Comparison of ENCODE assay signal across 33 mouse cellular contexts in genomic region chr11:99778401-99778800, GRCm38 (mm10). TPM values are rescaled to one million over a fixed set of nuclear protein-coding genes. Genes with fewer than 3 reads are reported as not detected.
DNase-seq lines count a peak whose midpoint lies in the region; ATAC-seq and TF ChIP-seq lines count a peak whose summit lies in the region.
"Had no signal": no experiment of that assay in that cellular context is flagged by ENCODE, and none has a peak within 500 bp of the region (broad histone marks: within the 10 kb centered on the region; RNA-seq: fewer than 3 reads in every experiment).

No protein-coding gene starts in this region.

- no peak overlapping the region for H3K27ac ChIP-seq in hindbrain, embryonic 11.5 days (ENCODE audit: low read depth, low read length)
- no peak overlapping the region for H3K27ac ChIP-seq in hindbrain, embryonic 13.5 days
- no peak overlapping the region for H3K27ac ChIP-seq in liver, adult 2 months (replicated peaks; ENCODE audit: insufficient read depth, low read depth, low read length)
- no peak overlapping the region for H3K27ac ChIP-seq in liver, postnatal 0 days (ENCODE audit: low read depth)
- H3K27ac ChIP-seq: embryonic facial prominence, embryonic 15.5 days; hindbrain, embryonic 14.5 days; kidney, postnatal 0 days; layer of hippocampus, adult 2 months; limb, embryonic 10.5 days; midbrain, embryonic 13.5 days; neural tube, embryonic 13.5 days; stomach, postnatal 0 days had no signal

- H3K9me3 ChIP-seq in hindbrain, embryonic 11.5 days (ENCODE audit: control insufficient read depth, low read length), result no peaks in the 10 kb centered on the region
- no peaks in the 10 kb centered on the region for H3K9me3 ChIP-seq in hindbrain, embryonic 13.5 days
- H3K9me3 ChIP-seq in liver, postnatal 0 days (ENCODE audit: low read length), result no peaks in the 10 kb centered on the region
- H3K9me3 ChIP-seq: embryonic facial prominence, embryonic 15.5 days; heart, embryonic 12.5 days; limb, embryonic 10.5 days; midbrain, embryonic 13.5 days; neural tube, embryonic 13.5 days had no signal

- TF ChIP-seq POLR2A in liver, adult 2 months (IDR thresholded peaks at IDR 0.05; ENCODE audit: extremely low read depth, insufficient read depth, low read length), result no peak

- WGBS in hindbrain, embryonic 11.5 days, result 46% methylated on average over 7 of the region's 7 CpGs
- WGBS in hindbrain, embryonic 13.5 days, result 33% methylated on average over 7 of the region's 7 CpGs
- WGBS in liver, adult 2 months, result 79% methylated on average over 7 of the region's 7 CpGs
- WGBS in liver, postnatal 0 days (ENCODE audit: insufficient replicate concordance), result 69% methylated on average over 7 of the region's 7 CpGs

- H3K4me1 ChIP-seq in hindbrain, embryonic 11.5 days (replicated peaks; ENCODE audit: control insufficient read depth, insufficient read depth, low read length), result no peaks in the 10 kb centered on the region
- H3K4me1 ChIP-seq in hindbrain, embryonic 13.5 days (replicated peaks), result no peaks in the 10 kb centered on the region; the same call in 1 of the 2 replicates
- H3K4me1 ChIP-seq in liver, adult 2 months (ENCODE audit: control insufficient read depth, insufficient read depth, low read length), result no peaks in the 10 kb centered on the region; the same call in 1 of the 2 replicates
- H3K4me1 ChIP-seq in liver, postnatal 0 days (ENCODE audit: insufficient read depth), result no peaks in the 10 kb centered on the region
- H3K4me1 ChIP-seq: embryonic facial prominence, embryonic 15.5 days; midbrain, embryonic 13.5 days had no signal

- no peak overlapping the region for H3K4me2 ChIP-seq in hindbrain, embryonic 11.5 days (replicated peaks; ENCODE audit: low read depth, low read length)
- no peak overlapping the region for H3K4me2 ChIP-seq in hindbrain, embryonic 13.5 days
- H3K4me2 ChIP-seq in liver, postnatal 0 days (ENCODE audit: low read depth, low read length), result no peak overlapping the region
- H3K4me2 ChIP-seq: embryonic facial prominence, embryonic 15.5 days; heart, embryonic 12.5 days; hindbrain, embryonic 14.5 days; midbrain, embryonic 13.5 days; neural tube, embryonic 13.5 days had no signal

- no peaks in the 10 kb centered on the region for H3K79me2 ChIP-seq in liver, adult 2 months (ENCODE audit: control insufficient read depth, insufficient read depth, low read length)

- no peak for ATAC-seq in hindbrain, embryonic 11.5 days (ENCODE audit: low FRiP score)
- no peak for ATAC-seq in hindbrain, embryonic 13.5 days (ENCODE audit: low FRiP score)
- ATAC-seq in liver, postnatal 0 days, result no peak
- ATAC-seq: forebrain, embryonic 14.5 days; inflammation-experienced regulatory T-cells, adult 6 months; midbrain, embryonic 13.5 days had no signal

- TF ChIP-seq EP300 in liver, postnatal 0 days (IDR thresholded peaks at IDR 0.05; ENCODE audit: low read depth), result no peak

- no peaks in the 10 kb centered on the region for H3K36me3 ChIP-seq in hindbrain, embryonic 11.5 days (ENCODE audit: control insufficient read depth, insufficient read depth, low read length)
- no peaks in the 10 kb centered on the region for H3K36me3 ChIP-seq in hindbrain, embryonic 13.5 days
- no peaks in the 10 kb centered on the region for H3K36me3 ChIP-seq in liver, adult 2 months (ENCODE audit: control insufficient read depth, insufficient read depth, low read length)
- no peaks in the 10 kb centered on the region for H3K36me3 ChIP-seq in liver, postnatal 0 days (replicated peaks; ENCODE audit: insufficient read depth, low read length)
- H3K36me3 ChIP-seq: embryonic facial prominence, embryonic 15.5 days; heart, embryonic 12.5 days; limb, embryonic 10.5 days; midbrain, embryonic 13.5 days; neural tube, embryonic 13.5 days had no signal

- no peaks in the 10 kb centered on the region for H3K27me3 ChIP-seq in hindbrain, embryonic 11.5 days (ENCODE audit: control insufficient read depth, insufficient read depth, low read length)
- H3K27me3 ChIP-seq in hindbrain, embryonic 13.5 days, result no peaks in the 10 kb centered on the region
- H3K27me3 ChIP-seq in liver, adult 2 months (ENCODE audit: control insufficient read depth, insufficient read depth, low read length), result 0 out of 2 replicates have a peak, but pooled peaks cover 6% of the 10 kb centered on the region
- H3K27me3 ChIP-seq in liver, postnatal 0 days (ENCODE audit: insufficient read depth, low read length), result no peaks in the 10 kb centered on the region
- H3K27me3 ChIP-seq: embryonic facial prominence, embryonic 15.5 days; heart, embryonic 12.5 days; midbrain, embryonic 13.5 days; neural tube, embryonic 13.5 days had no signal

- DNase-seq in hindbrain, embryonic 11.5 days (ENCODE audit: low spot score), result peak; percentile 6
- DNase-seq in liver, adult 2 months (ENCODE audit: extremely low read depth, low read depth, low spot score), result peak; percentile 13
- DNase-seq in liver, postnatal 0 days, result no peak
- peak; percentile 53 for DNase-seq in embryo, embryonic 11 days
- DNase-seq in retina, postnatal 1 day, result peak; percentile 1
- no peak for DNase-seq in heart, adult 18-20 months
- DNase-seq in gastrocnemius, adult 18-20 months (ENCODE audit: low spot score), result no peak
- DNase-seq: cerebellum, adult 11-12 months; heart, adult 11 months; heart, postnatal 10 days; liver; lung, postnatal 14 days; right cerebral cortex, postnatal 14 days; thymus, adult 2 months had no signal

- H3K4me3 ChIP-seq in hindbrain, embryonic 11.5 days (ENCODE audit: low read depth, low read length), result no peak overlapping the region
- H3K4me3 ChIP-seq in hindbrain, embryonic 13.5 days, result no peak overlapping the region
- no peak overlapping the region for H3K4me3 ChIP-seq in liver, adult 2 months (ENCODE audit: insufficient read depth, low read depth, low read length)
- H3K4me3 ChIP-seq in liver, postnatal 0 days (ENCODE audit: low read depth, low read length), result no peak overlapping the region
- H3K4me3 ChIP-seq: embryonic facial prominence, embryonic 15.5 days; heart, embryonic 12.5 days; layer of hippocampus, adult 2 months; limb, embryonic 10.5 days; midbrain, embryonic 13.5 days; neural tube, embryonic 13.5 days had no signal

- TF ChIP-seq CTCF in liver, adult 2 months (IDR thresholded peaks at IDR 0.05; ENCODE audit: low read depth, low read length), result no peak
- TF ChIP-seq CTCF in liver, postnatal 0 days (IDR thresholded peaks at IDR 0.05; ENCODE audit: low read depth), result no peak

- H3K9ac ChIP-seq in hindbrain, embryonic 11.5 days (ENCODE audit: low read depth, low read length), result no peak overlapping the region
- no peak overlapping the region for H3K9ac ChIP-seq in hindbrain, embryonic 13.5 days
- no peak overlapping the region for H3K9ac ChIP-seq in liver, adult 2 months (ENCODE audit: low read depth, low read length)
- no peak overlapping the region for H3K9ac ChIP-seq in liver, postnatal 0 days (replicated peaks)
- H3K9ac ChIP-seq: embryonic facial prominence, embryonic 15.5 days; heart, embryonic 12.5 days; hindbrain, embryonic 14.5 days; midbrain, embryonic 13.5 days; neural tube, embryonic 13.5 days had no signal

RNA-seq across cellular contexts. Expression of gene Krtap4-8, which starts 2.1 kb away (rescaled TPM):
- not detected in 2 replicates for polyA plus RNA-seq in hindbrain, embryonic 11.5 days (2014; fragmentation: Nextera tagmentation; extraction: Ambion mirVana)
- not detected in 2 replicates for polyA plus RNA-seq in hindbrain, embryonic 13.5 days (2015; fragmentation: Nextera tagmentation; extraction: Ambion mirVana)
- not detected in 2 replicates for total RNA-seq in liver, adult 2 months (2014; rRNA removed)
- not detected in 2 replicates for polyA plus RNA-seq in liver, adult 2 months (2012; rRNA removed)
- polyA plus RNA-seq in liver, postnatal 0 days (2015; fragmentation: Nextera tagmentation; extraction: Ambion mirVana), result not detected in 2 replicates
- total RNA-seq in heart, adult 18-20 months (2021), result not detected
- total RNA-seq in gastrocnemius, adult 18-20 months (2021), result not detected
- total RNA-seq: adrenal gland, adult 18-20 months; gastrocnemius, adult 8-10 months; heart, postnatal 10 days; layer of hippocampus, adult 2 months; layer of hippocampus, postnatal 25 days; megakaryocyte progenitor cell, adult 5-6 weeks had no signal
- polyA plus RNA-seq: cortical plate, adult 2 months; forebrain, embryonic 14.5 days; frontal cortex, adult 2 months; heart, embryonic 12.5 days; hindbrain, embryonic 14.5 days; inflammation-experienced regulatory T-cells, adult 6 months; kidney, postnatal 0 days; limb, embryonic 10.5 days; liver, embryonic 16.5 days; midbrain, embryonic 13.5 days; neural tube, embryonic 13.5 days; stomach, postnatal 0 days; thymus, adult 2 months had no signal

RNA-seq across cellular contexts. Expression of gene Gm11595, which starts 5.7 kb away (rescaled TPM):
- not detected in 2 replicates for polyA plus RNA-seq in hindbrain, embryonic 11.5 days (2014; fragmentation: Nextera tagmentation; extraction: Ambion mirVana)
- polyA plus RNA-seq in hindbrain, embryonic 13.5 days (2015; fragmentation: Nextera tagmentation; extraction: Ambion mirVana), result not detected in 2 replicates
- total RNA-seq in liver, adult 2 months (2014; rRNA removed), result not detected in 2 replicates
- not detected in 2 replicates for polyA plus RNA-seq in liver, adult 2 months (2012; rRNA removed)
- polyA plus RNA-seq in liver, postnatal 0 days (2015; fragmentation: Nextera tagmentation; extraction: Ambion mirVana), result not detected in 2 replicates
- total RNA-seq in heart, adult 18-20 months (2021), result not detected
- total RNA-seq in gastrocnemius, adult 18-20 months (2021), result not detected
- total RNA-seq: adrenal gland, adult 18-20 months; gastrocnemius, adult 8-10 months; heart, postnatal 10 days; layer of hippocampus, adult 2 months; layer of hippocampus, postnatal 25 days; megakaryocyte progenitor cell, adult 5-6 weeks had no signal
- polyA plus RNA-seq: cortical plate, adult 2 months; forebrain, embryonic 14.5 days; frontal cortex, adult 2 months; heart, embryonic 12.5 days; hindbrain, embryonic 14.5 days; inflammation-experienced regulatory T-cells, adult 6 months; kidney, postnatal 0 days; limb, embryonic 10.5 days; liver, embryonic 16.5 days; midbrain, embryonic 13.5 days; neural tube, embryonic 13.5 days; stomach, postnatal 0 days; thymus, adult 2 months had no signal

RNA-seq across cellular contexts. Expression of gene Krtap4-9, which starts 6.6 kb away (rescaled TPM):
- not detected in 2 replicates for polyA plus RNA-seq in hindbrain, embryonic 11.5 days (2014; fragmentation: Nextera tagmentation; extraction: Ambion mirVana)
- not detected in 2 replicates for polyA plus RNA-seq in hindbrain, embryonic 13.5 days (2015; fragmentation: Nextera tagmentation; extraction: Ambion mirVana)
- total RNA-seq in liver, adult 2 months (2014; rRNA removed), result not detected in 2 replicates
- not detected in 2 replicates for polyA plus RNA-seq in liver, adult 2 months (2012; rRNA removed)
- not detected in 2 replicates for polyA plus RNA-seq in liver, postnatal 0 days (2015; fragmentation: Nextera tagmentation; extraction: Ambion mirVana)
- not detected for total RNA-seq in heart, adult 18-20 months (2021)
- total RNA-seq in gastrocnemius, adult 18-20 months (2021), result not detected
- total RNA-seq: adrenal gland, adult 18-20 months; gastrocnemius, adult 8-10 months; heart, postnatal 10 days; layer of hippocampus, adult 2 months; layer of hippocampus, postnatal 25 days; megakaryocyte progenitor cell, adult 5-6 weeks had no signal
- polyA plus RNA-seq: cortical plate, adult 2 months; forebrain, embryonic 14.5 days; frontal cortex, adult 2 months; heart, embryonic 12.5 days; hindbrain, embryonic 14.5 days; inflammation-experienced regulatory T-cells, adult 6 months; kidney, postnatal 0 days; limb, embryonic 10.5 days; liver, embryonic 16.5 days; midbrain, embryonic 13.5 days; neural tube, embryonic 13.5 days; stomach, postnatal 0 days; thymus, adult 2 months had no signal

RNA-seq across cellular contexts. Expression of gene Gm11596, which starts 14.9 kb away (rescaled TPM):
- not detected in 2 replicates for polyA plus RNA-seq in hindbrain, embryonic 11.5 days (2014; fragmentation: Nextera tagmentation; extraction: Ambion mirVana)
- not detected in 2 replicates for polyA plus RNA-seq in hindbrain, embryonic 13.5 days (2015; fragmentation: Nextera tagmentation; extraction: Ambion mirVana)
- not detected in 2 replicates for total RNA-seq in liver, adult 2 months (2014; rRNA removed)
- polyA plus RNA-seq in liver, adult 2 months (2012; rRNA removed), result not detected in 2 replicates
- polyA plus RNA-seq in liver, postnatal 0 days (2015; fragmentation: Nextera tagmentation; extraction: Ambion mirVana), result not detected in 2 replicates
- not detected for total RNA-seq in heart, adult 18-20 months (2021)
- total RNA-seq in gastrocnemius, adult 18-20 months (2021), result not detected
- total RNA-seq: adrenal gland, adult 18-20 months; gastrocnemius, adult 8-10 months; heart, postnatal 10 days; layer of hippocampus, adult 2 months; layer of hippocampus, postnatal 25 days; megakaryocyte progenitor cell, adult 5-6 weeks had no signal
- polyA plus RNA-seq: cortical plate, adult 2 months; forebrain, embryonic 14.5 days; frontal cortex, adult 2 months; heart, embryonic 12.5 days; hindbrain, embryonic 14.5 days; inflammation-experienced regulatory T-cells, adult 6 months; kidney, postnatal 0 days; limb, embryonic 10.5 days; liver, embryonic 16.5 days; midbrain, embryonic 13.5 days; neural tube, embryonic 13.5 days; stomach, postnatal 0 days; thymus, adult 2 months had no signal

RNA-seq across cellular contexts. Expression of gene Gm11569, which starts 20.3 kb away (rescaled TPM):
- polyA plus RNA-seq in hindbrain, embryonic 11.5 days (2014; fragmentation: Nextera tagmentation; extraction: Ambion mirVana), result not detected in 2 replicates
- not detected in 2 replicates for polyA plus RNA-seq in hindbrain, embryonic 13.5 days (2015; fragmentation: Nextera tagmentation; extraction: Ambion mirVana)
- not detected in 2 replicates for total RNA-seq in liver, adult 2 months (2014; rRNA removed)
- polyA plus RNA-seq in liver, adult 2 months (2012; rRNA removed), result not detected in 2 replicates
- polyA plus RNA-seq in liver, postnatal 0 days (2015; fragmentation: Nextera tagmentation; extraction: Ambion mirVana), result not detected in 2 replicates
- total RNA-seq in heart, adult 18-20 months (2021), result not detected
- total RNA-seq in gastrocnemius, adult 18-20 months (2021), result not detected
- total RNA-seq: adrenal gland, adult 18-20 months; gastrocnemius, adult 8-10 months; heart, postnatal 10 days; layer of hippocampus, adult 2 months; layer of hippocampus, postnatal 25 days; megakaryocyte progenitor cell, adult 5-6 weeks had no signal
- polyA plus RNA-seq: cortical plate, adult 2 months; embryonic facial prominence, embryonic 15.5 days; forebrain, embryonic 14.5 days; frontal cortex, adult 2 months; heart, embryonic 12.5 days; hindbrain, embryonic 14.5 days; inflammation-experienced regulatory T-cells, adult 6 months; kidney, postnatal 0 days; limb, embryonic 10.5 days; liver, embryonic 16.5 days; midbrain, embryonic 13.5 days; neural tube, embryonic 13.5 days; stomach, postnatal 0 days; thymus, adult 2 months had no signal

Comparison
In these comparisons a context has a peak if more than half of its experiments do, and no peak if none do; other contexts are left out.
1. DNase-seq: peak in hindbrain, embryonic 11.5 days (single experiment), liver, adult 2 months (single experiment), embryo, embryonic 11 days (single experiment) and retina, postnatal 1 day (single experiment); none in liver, postnatal 0 days (single experiment), heart, adult 18-20 months (0 of 2) and gastrocnemius, adult 18-20 months (single experiment).